Mouse (Mus musculus): ENCODE results near the gene Galnt18.
A peak's percentile ranks its signal among the peaks of the same experiment; 100 is the strongest.

Galnt18 gene

DNA sequence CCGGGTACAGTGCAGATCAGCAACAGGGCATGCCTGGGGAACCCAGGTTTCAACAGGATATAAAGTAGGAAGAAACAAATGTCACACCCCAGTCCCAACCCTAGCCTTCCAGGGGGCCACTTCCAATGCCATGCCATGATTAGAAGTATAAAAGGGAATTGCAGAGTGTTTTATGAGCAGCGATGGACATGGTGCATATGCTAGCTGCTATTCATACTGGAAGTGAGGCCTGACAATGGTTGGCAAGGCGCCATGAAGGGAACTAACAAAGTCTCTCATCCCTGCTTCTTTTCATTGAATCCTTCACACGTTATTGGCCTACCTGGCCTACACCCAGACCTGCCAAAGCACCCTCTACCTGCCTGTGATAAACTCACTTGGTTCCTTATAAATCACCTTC, 295.9 kb downstream of the Galnt18 start:
- no peak for DNase-seq (ENCODE audit: low spot score)

- no peak for DNase-seq (ENCODE audit: low spot score)
Measured at GRCm38 (mm10) chr7:111483321-111483720, 296.5 kb downstream of the Galnt18 start.

GRCm38 (mm10) chr7:111467715-111468114, 312.1 kb downstream of the Galnt18 start:
- DNase-seq (ENCODE audit: low spot score): no peak

- DNase-seq (ENCODE audit: low spot score): no peak
Measured at GRCm38 (mm10) chr7:111466720-111467119, 313.1 kb downstream of the Galnt18 start.

GRCm38 (mm10) chr7:111466121-111466520, 313.7 kb downstream of the Galnt18 start:
- DNase-seq (ENCODE audit: low spot score): no peak

GRCm38 (mm10) chr7:111459716-111460115, 320.1 kb downstream of the Galnt18 start:
- DNase-seq (ENCODE audit: low spot score): no peak

GRCm38 (mm10) chr7:111456007-111456406, 323.8 kb downstream of the Galnt18 start:
- no peak for DNase-seq (ENCODE audit: low spot score)

DNA sequence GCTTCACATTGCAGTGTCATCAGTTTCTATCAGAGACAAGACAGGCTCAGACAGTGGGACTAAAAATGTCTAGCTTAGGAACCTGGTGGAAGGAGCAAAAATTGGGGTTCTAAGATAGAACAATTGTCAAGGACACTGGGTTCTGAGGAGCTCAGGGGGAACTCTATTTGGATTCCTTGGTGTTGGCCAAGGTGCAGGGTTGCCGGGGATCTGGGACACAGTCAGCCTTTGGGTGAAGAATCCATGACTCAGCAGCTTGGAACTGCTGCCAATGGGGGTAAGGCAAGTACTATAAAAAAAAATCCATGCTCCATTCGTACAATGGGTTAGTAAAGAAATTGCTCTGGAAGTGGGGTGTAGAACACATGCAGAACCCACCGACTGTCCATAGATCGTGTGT, 324.2 kb downstream of the Galnt18 start:
- no peak for DNase-seq (ENCODE audit: low spot score)

GRCm38 (mm10) chr7:111452000-111452399, 327.8 kb downstream of the Galnt18 start:
- DNase-seq (ENCODE audit: low spot score): no peak

DNA sequence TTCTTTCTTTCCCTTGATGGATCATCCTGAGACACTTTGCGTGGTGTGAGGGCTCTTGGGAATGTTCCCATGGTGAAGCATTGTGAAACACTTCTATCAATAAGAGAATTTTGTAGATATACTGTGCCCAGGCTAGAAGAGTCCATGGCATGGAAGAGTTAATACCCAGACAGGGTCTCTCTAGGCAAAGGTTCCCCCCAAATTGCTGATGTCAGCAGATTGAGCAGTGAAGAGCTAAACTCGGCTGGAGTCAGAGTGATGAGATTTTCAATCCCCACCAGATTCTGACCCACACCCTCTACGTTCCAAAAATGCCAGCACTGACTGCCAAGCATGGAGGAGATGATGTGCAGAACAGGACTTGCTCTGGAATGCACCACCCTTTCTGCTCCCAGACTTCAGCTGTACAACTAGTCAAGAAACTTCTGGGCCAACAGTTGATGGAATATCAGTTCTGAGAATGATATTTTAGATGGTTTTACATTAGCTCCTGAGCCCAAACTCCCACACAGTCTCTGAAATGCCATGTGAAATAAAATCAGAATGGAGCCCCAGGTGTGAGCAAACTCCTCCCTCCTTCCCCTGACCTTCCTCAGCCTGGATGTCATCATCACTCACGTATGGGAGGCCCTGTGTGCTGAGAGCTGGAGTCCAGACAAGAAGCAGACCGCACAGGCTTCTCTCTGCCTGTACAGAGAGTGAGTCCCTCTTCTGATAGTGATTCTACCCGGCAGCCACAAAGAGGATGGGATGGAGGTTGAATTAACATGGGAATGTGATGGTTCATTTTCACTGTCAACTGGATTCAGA, 329.3 kb downstream of the Galnt18 start:
- peak; percentile 26 for DNase-seq (ENCODE audit: low spot score)

- DNase-seq (ENCODE audit: low spot score): no peak
Measured at GRCm38 (mm10) chr7:111433173-111433572, 346.6 kb downstream of the Galnt18 start.

- DNase-seq (ENCODE audit: low spot score): no peak
Measured at GRCm38 (mm10) chr7:111427392-111427791, 352.4 kb downstream of the Galnt18 start.

Data from yolk sac, embryonic 10.5 days (tissue).